Mouse (Mus musculus): Measurements from ENCODE around the gene Synpr. TPM values are rescaled to one million over a fixed set of nuclear protein-coding genes. Genes with fewer than 3 reads are reported as not detected.

Gene Synpr
- polyA plus RNA-seq, 1 experiment from 2014 or later: 22.5 TPM

- no peak overlapping the region for H3K9ac ChIP-seq
- H3K4me1 ChIP-seq: no peaks in the 10 kb centered on the region
- H3K4me3 ChIP-seq: no peak overlapping the region
- H3K36me3 ChIP-seq: no peaks in the 10 kb centered on the region
- no peak overlapping the region for H3K27ac ChIP-seq
- H3K4me2 ChIP-seq (replicated peaks): no peak overlapping the region
- H3K9me3 ChIP-seq (replicated peaks): no peaks in the 10 kb centered on the region
- H3K27me3 ChIP-seq: no peaks in the 10 kb centered on the region
- ATAC-seq (ENCODE audit: low FRiP score): no peak
Observed at GRCm38 (mm10) chr14:13571941-13572340, 287.4 kb downstream of the Synpr start.

- H3K36me3 ChIP-seq: no peaks in the 10 kb centered on the region
- H3K4me1 ChIP-seq: no peaks in the 10 kb centered on the region
- no peaks in the 10 kb centered on the region for H3K9me3 ChIP-seq (replicated peaks)
- no peak for ATAC-seq (ENCODE audit: low FRiP score)
- H3K9ac ChIP-seq: no peak overlapping the region
- no peak overlapping the region for H3K27ac ChIP-seq
- H3K4me3 ChIP-seq: no peak overlapping the region
- 17% methylated on average over 1 of the region's 1 CpGs for WGBS
- H3K4me2 ChIP-seq (replicated peaks): no peak overlapping the region
- no peaks in the 10 kb centered on the region for H3K27me3 ChIP-seq
Observed at GRCm38 (mm10) chr14:13572530-13572929, 287.9 kb downstream of the Synpr start.

GRCm38 (mm10) chr14:13578101-13578500, 293.5 kb downstream of the Synpr start:
- no peaks in the 10 kb centered on the region for H3K27me3 ChIP-seq
- no peak overlapping the region for H3K27ac ChIP-seq
- ATAC-seq (ENCODE audit: low FRiP score): no peak
- H3K4me2 ChIP-seq (replicated peaks): no peak overlapping the region
- H3K9ac ChIP-seq: no peak overlapping the region
- H3K36me3 ChIP-seq: no peaks in the 10 kb centered on the region
- 78% methylated on average over 2 of the region's 2 CpGs for WGBS
- H3K4me3 ChIP-seq: no peak overlapping the region
- H3K9me3 ChIP-seq (replicated peaks): no peaks in the 10 kb centered on the region
- H3K4me1 ChIP-seq: no peaks in the 10 kb centered on the region

GRCm38 (mm10) chr14:13578744-13579143, 294.2 kb downstream of the Synpr start:
- Histone ChIP-seq H3K4me1 (no peaks in the 10 kb centered on the region), H3K27ac (no peak overlapping the region), H3K36me3 (no peaks in the 10 kb centered on the region), H3K4me2 (replicated peaks) (no peak overlapping the region), H3K4me3 (no peak overlapping the region), H3K9me3 (replicated peaks) (no peaks in the 10 kb centered on the region), H3K27me3 (no peaks in the 10 kb centered on the region), H3K9ac (no peak overlapping the region)
- 86% methylated on average over 1 of the region's 1 CpGs for WGBS
- no peak for ATAC-seq (ENCODE audit: low FRiP score)

- Histone ChIP-seq H3K4me3 (no peak overlapping the region), H3K4me1 (no peaks in the 10 kb centered on the region), H3K36me3 (no peaks in the 10 kb centered on the region), H3K4me2 (replicated peaks) (no peak overlapping the region), H3K27me3 (no peaks in the 10 kb centered on the region), H3K9me3 (replicated peaks) (no peaks in the 10 kb centered on the region), H3K27ac (no peak overlapping the region), H3K9ac (no peak overlapping the region)
- no peak for ATAC-seq (ENCODE audit: low FRiP score)
- 93% methylated on average over 2 of the region's 2 CpGs for WGBS
Observed at GRCm38 (mm10) chr14:13593321-13593940, 308.9 kb downstream of the Synpr start.

GRCm38 (mm10) chr14:13596251-13596650, 311.7 kb downstream of the Synpr start:
- WGBS: 76% methylated on average over 6 of the region's 6 CpGs
- H3K4me3 ChIP-seq: no peak overlapping the region
- no peak for ATAC-seq (ENCODE audit: low FRiP score)
- H3K4me1 ChIP-seq: no peaks in the 10 kb centered on the region
- H3K36me3 ChIP-seq: no peaks in the 10 kb centered on the region
- H3K27ac ChIP-seq: no peak overlapping the region
- H3K9ac ChIP-seq: no peak overlapping the region
- H3K9me3 ChIP-seq (replicated peaks): no peaks in the 10 kb centered on the region
- H3K27me3 ChIP-seq: no peaks in the 10 kb centered on the region
- no peak overlapping the region for H3K4me2 ChIP-seq (replicated peaks)

- Histone ChIP-seq H3K27me3 (no peaks in the 10 kb centered on the region), H3K27ac (no peak overlapping the region), H3K4me3 (no peak overlapping the region), H3K36me3 (no peaks in the 10 kb centered on the region), H3K4me1 (no peaks in the 10 kb centered on the region), H3K9me3 (replicated peaks) (no peaks in the 10 kb centered on the region), H3K4me2 (replicated peaks) (no peak overlapping the region), H3K9ac (no peak overlapping the region)
- WGBS: 93% methylated on average over 2 of the region's 2 CpGs
- ATAC-seq (ENCODE audit: low FRiP score): no peak
Observed at GRCm38 (mm10) chr14:13597204-13597603, 312.6 kb downstream of the Synpr start.

- H3K4me2 ChIP-seq (replicated peaks): no peak overlapping the region
- H3K4me1 ChIP-seq: no peaks in the 10 kb centered on the region
- H3K9me3 ChIP-seq (replicated peaks): no peaks in the 10 kb centered on the region
- no peak for ATAC-seq (ENCODE audit: low FRiP score)
- 44% methylated on average over 2 of the region's 2 CpGs for WGBS
- no peak overlapping the region for H3K9ac ChIP-seq
- no peaks in the 10 kb centered on the region for H3K27me3 ChIP-seq
- H3K27ac ChIP-seq: no peak overlapping the region
- H3K4me3 ChIP-seq: no peak overlapping the region
- no peaks in the 10 kb centered on the region for H3K36me3 ChIP-seq
Observed at GRCm38 (mm10) chr14:13620531-13620930, 336.0 kb downstream of the Synpr start.

GRCm38 (mm10) chr14:13649865-13650264, 365.3 kb downstream of the Synpr start:
- no peak for ATAC-seq (ENCODE audit: low FRiP score)
- Histone ChIP-seq H3K4me3 (no peak overlapping the region), H3K36me3 (no peaks in the 10 kb centered on the region), H3K27me3 (no peaks in the 10 kb centered on the region), H3K9me3 (replicated peaks) (no peaks in the 10 kb centered on the region), H3K4me1 (peaks cover 6% of the 10 kb centered on the region; the same call in 1 of the 2 replicates), H3K9ac (no peak overlapping the region), H3K27ac (no peak overlapping the region), H3K4me2 (replicated peaks) (no peak overlapping the region)
- 90% methylated on average over 1 of the region's 1 CpGs for WGBS

GRCm38 (mm10) chr14:13651039-13651438, 366.5 kb downstream of the Synpr start:
- 70% methylated on average over 1 of the region's 1 CpGs for WGBS
- Histone ChIP-seq H3K27me3 (no peaks in the 10 kb centered on the region), H3K9ac (no peak overlapping the region), H3K4me2 (replicated peaks) (no peak overlapping the region), H3K4me1 (peaks cover 6% of the 10 kb centered on the region; the same call in 1 of the 2 replicates), H3K36me3 (no peaks in the 10 kb centered on the region), H3K9me3 (replicated peaks) (no peaks in the 10 kb centered on the region), H3K27ac (no peak overlapping the region), H3K4me3 (no peak overlapping the region)
- peak; percentile 57; the same call in 1 of the 2 replicates for ATAC-seq (ENCODE audit: low FRiP score)

GRCm38 (mm10) chr14:13651541-13652298, 367.1 kb downstream of the Synpr start:
- WGBS: 57% methylated on average over 2 of the region's 2 CpGs
- Histone ChIP-seq H3K27me3 (no peaks in the 10 kb centered on the region), H3K27ac (no peak overlapping the region), H3K4me3 (no peak overlapping the region), H3K9me3 (replicated peaks) (no peaks in the 10 kb centered on the region), H3K4me2 (replicated peaks) (no peak overlapping the region), H3K9ac (no peak overlapping the region), H3K36me3 (no peaks in the 10 kb centered on the region), H3K4me1 (peaks cover 6% of the 10 kb centered on the region; the same call in 1 of the 2 replicates)
- ATAC-seq (ENCODE audit: low FRiP score): peak; percentile 79
